Mouse (Mus musculus) embryonic fibroblast, embryonic 13.5 days (primary cell): ENCODE measurements around the gene Mms19.

Experiments used
- CTCF ChIP-seq: IDR thresholded peaks from 2 replicates; pipeline ENCODE4 v1.5.1; 2011; ENCODE audit warnings: mild to moderate bottlenecking, control low read depth, low read length, moderate library complexity, borderline replicate concordance; ENCODE audit not compliant: insufficient read depth
- POLR2A ChIP-seq: IDR thresholded peaks from 2 replicates; pipeline ENCODE4 v1.6.1; 2011; ENCODE audit warnings: low read depth, mild to moderate bottlenecking, control low read depth, low read length, moderate library complexity

DNA sequence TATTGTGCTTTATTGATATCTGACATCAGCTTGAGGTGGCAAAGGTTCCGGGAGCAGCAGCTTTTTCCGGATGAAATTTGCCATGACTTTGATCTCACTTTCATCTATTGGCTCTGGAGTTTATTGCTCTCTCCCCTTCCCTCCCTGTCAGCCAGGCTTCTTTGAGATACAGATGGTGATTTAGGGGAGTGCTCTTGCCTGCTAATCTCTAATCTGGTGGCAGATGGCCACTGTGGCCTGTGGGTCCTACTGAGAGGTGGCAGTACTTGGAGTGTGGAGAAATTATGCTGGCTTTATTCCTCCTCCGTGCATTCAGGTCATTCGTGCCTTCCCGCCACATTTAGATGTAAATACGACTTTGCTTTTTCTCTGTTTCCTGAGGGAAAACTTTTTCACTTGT lies 46.8 kb downstream of the Mms19 start:
- TF ChIP-seq POLR2A (no peak), CTCF (no peak)
